Mouse (Mus musculus): ENCODE data around the gene Pnmt. TPM values are rescaled to one million over a fixed set of nuclear protein-coding genes. Genes with fewer than 3 reads are reported as not detected.

Gene Pnmt
- total and polyA plus RNA-seq, 3 experiments, result not detected

DNA sequence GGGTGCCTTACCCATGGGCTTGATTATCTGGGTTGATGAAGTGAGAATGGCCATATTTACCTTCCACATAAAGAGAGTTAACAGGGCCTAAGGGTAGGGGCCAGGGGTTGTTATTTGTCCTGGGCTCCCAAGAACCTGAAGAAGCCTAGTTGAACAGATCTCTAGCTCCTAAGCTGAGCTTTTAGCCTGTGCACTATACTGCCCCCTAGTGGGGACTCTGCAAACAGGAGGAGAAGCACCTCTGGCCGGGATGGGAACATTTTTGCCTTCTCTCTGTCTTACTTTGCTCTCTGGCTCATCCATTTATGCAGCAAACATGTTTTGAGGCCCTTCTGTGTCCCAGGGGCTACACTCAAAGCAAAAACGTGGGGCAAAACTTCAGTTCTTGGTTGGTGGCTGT is 13.8 kb upstream of the Pnmt start:
- in situ Hi-C loops (cut with MboI; ENCODE audit: low pct_ligation_motif_present, low pct_unique_long_range_greater_than_20kb, low sequenced_read_pairs), result no loop called here
- TF ChIP-seq RAD21 (IDR thresholded peaks at IDR 0.05; ENCODE audit: low read depth, low read length), result peak; percentile 57
- 0 out of 2 replicates have a peak, but pooled peaks have one; percentile 21 for TF ChIP-seq MYC (IDR thresholded peaks at IDR 0.05; ENCODE audit: low read depth, low read length)
- TF ChIP-seq SIN3A (IDR thresholded peaks at IDR 0.05; ENCODE audit: low read length), result no peak
- TF ChIP-seq MEF2A (IDR thresholded peaks at IDR 0.05; ENCODE audit: borderline replicate concordance, low read depth, low read length), result no peak
- TF ChIP-seq SMC3 (IDR thresholded peaks at IDR 0.05; ENCODE audit: low read depth, low read length), result peak; percentile 87
- no peak for TF ChIP-seq GABPA (IDR thresholded peaks at IDR 0.05; ENCODE audit: insufficient replicate concordance, low read depth, low read length)
- TF ChIP-seq E2F4 (IDR thresholded peaks at IDR 0.05; ENCODE audit: insufficient replicate concordance, low read depth, low read length), result no peak
- no peak for TF ChIP-seq USF2 (conservative IDR thresholded peaks at IDR 0.05; ENCODE audit: low read depth, low read length)
- no peak for TF ChIP-seq MXI1 (IDR thresholded peaks at IDR 0.05; ENCODE audit: low read depth, low read length)
- TF ChIP-seq ZNF384 (IDR thresholded peaks at IDR 0.05; ENCODE audit: low read depth, low read length), result no peak
- TF ChIP-seq HCFC1 (IDR thresholded peaks at IDR 0.05; ENCODE audit: low read depth, low read length), result no peak
- no peak for TF ChIP-seq EP300 (IDR thresholded peaks at IDR 0.05; ENCODE audit: low read length)
- TF ChIP-seq POLR2AphosphoS2 (IDR thresholded peaks at IDR 0.05; ENCODE audit: low read depth, low read length), result no peak
- TF ChIP-seq NELFE (IDR thresholded peaks at IDR 0.05; ENCODE audit: low read depth, low read length), result peak; percentile 39; the same call in 1 of the 2 replicates
- TF ChIP-seq JUN (IDR thresholded peaks at IDR 0.05; ENCODE audit: insufficient read depth, low read depth, low read length), result no peak
- TF ChIP-seq ZKSCAN1 (IDR thresholded peaks at IDR 0.05; ENCODE audit: borderline replicate concordance, low read depth, low read length), result no peak
- TF ChIP-seq CHD2 (IDR thresholded peaks at IDR 0.05; ENCODE audit: low read length), result no peak
- no peak for TF ChIP-seq USF1 (IDR thresholded peaks at IDR 0.05; ENCODE audit: low read depth, low read length)
- TF ChIP-seq MAFK (IDR thresholded peaks at IDR 0.05; ENCODE audit: insufficient replicate concordance, low read length), result no peak
- no peak for TF ChIP-seq CHD1 (IDR thresholded peaks at IDR 0.05; ENCODE audit: low read depth, low read length)
- TF ChIP-seq ELF1 (IDR thresholded peaks at IDR 0.05; ENCODE audit: low read depth, low read length), result no peak
- peak; percentile 17; the same call in 1 of the 2 replicates for TF ChIP-seq ZC3H11A (IDR thresholded peaks at IDR 0.05; ENCODE audit: low read depth, low read length)
- TF ChIP-seq CTCF (conservative IDR thresholded peaks at IDR 0.05 in 1 of 2, IDR thresholded peaks at IDR 0.05 in 1 of 2; ENCODE audit: low read depth in 2 of 2, low read length in 2 of 2), result peak; percentile 96 to 99
- TF ChIP-seq POLR2A (IDR thresholded peaks at IDR 0.05; ENCODE audit: low read depth, low read length), result no peak
- TF ChIP-seq UBTF (IDR thresholded peaks at IDR 0.05; ENCODE audit: low read depth, low read length), result no peak
- no peak; the same call in 1 of the 2 replicates for TF ChIP-seq JUND (conservative IDR thresholded peaks at IDR 0.05; ENCODE audit: low read depth, low read length)
- no peak for TF ChIP-seq MAZ (IDR thresholded peaks at IDR 0.05; ENCODE audit: low read depth, low read length)
- no peak for TF ChIP-seq KAT2A (IDR thresholded peaks at IDR 0.05; ENCODE audit: insufficient replicate concordance, low read length)
- TF ChIP-seq TBP (conservative IDR thresholded peaks at IDR 0.05; ENCODE audit: low read depth, low read length), result no peak
- TF ChIP-seq PAX5 (IDR thresholded peaks at IDR 0.05; ENCODE audit: low read length), result no peak
- TF ChIP-seq BHLHE40 (IDR thresholded peaks at IDR 0.05; ENCODE audit: low read depth, low read length), result no peak
- dilution Hi-C loops (cut with MboI; ENCODE audit: extremely low pct_ligation_motif_present, extremely low pct_unique_long_range_greater_than_20kb, low sequenced_read_pairs), result no loop called here
- Histone ChIP-seq H3K36me3 (replicated peaks in 1 of 2; ENCODE audit: control insufficient read depth in 1 of 2, insufficient read depth in 1 of 2, low read length in 1 of 2) (peaks cover 31 to 72% of the 10 kb centered on the region in 2 experiments), H3K27ac (ENCODE audit: insufficient read depth, low read depth) (no peak overlapping the region), H3K9ac (ENCODE audit: insufficient read depth, low read depth) (no peak overlapping the region), H3K9me3 (replicated peaks; ENCODE audit: low read length) (no peaks in the 10 kb centered on the region), H3K79me2 (replicated peaks; ENCODE audit: control insufficient read depth, extremely low read depth, insufficient read depth, poor library complexity, severe bottlenecking) (no peaks in the 10 kb centered on the region; the same call in 1 of the 2 replicates), H3K4me1 (ENCODE audit: control insufficient read depth in 1 of 2, insufficient read depth in 2 of 2) (no peaks in the 10 kb centered on the region; a peak in 1 of 4 replicates), H3K4me2 (ENCODE audit: insufficient read depth, low read depth, poor library complexity, severe bottlenecking) (no peak overlapping the region), H3K27me3 (replicated peaks) (no peaks in the 10 kb centered on the region), H3K4me3 (replicated peaks in 1 of 3; ENCODE audit: low read depth in 2 of 3, low read length in 2 of 3, poor library complexity in 1 of 3) (no peak overlapping the region)
- peak; percentile 84 for DNase-seq (ENCODE audit: extremely low read depth)

Measured in CH12.LX (cell line).